Mouse (Mus musculus) limb, embryonic 14.5 days (tissue): ENCODE measurements around the gene Lifr. TPM values are rescaled to one million over a fixed set of nuclear protein-coding genes. Genes with fewer than 3 reads are reported as not detected.

Experiments
- ATAC-seq: fragments of 200-750 bp; cut with Nextera tagmentation; 2 replicates; pipeline ENCODE4 v1.8.0; 2017; ENCODE audit warnings: low read depth, moderate number of reproducible peaks, moderate TSS enrichment; ENCODE audit not compliant: low FRiP score
- DNase-seq: peaks from one replicate; pipeline ENCODE4 v3.0.0-alpha.2; 2015; ENCODE audit warnings: low spot score
- H3K27ac ChIP-seq: fragments of 300-500 bp; sonication (generic); replicated peaks from 2 replicates; pipeline ENCODE4 v1.5.1; 2014; ENCODE audit warnings: low read depth, mild to moderate bottlenecking, low read length, moderate library complexity, mixed read lengths
- H3K27me3 ChIP-seq: fragments of 300-500 bp; sonication (generic); 2 replicates; pipeline ENCODE4 v1.6.1; 2014; ENCODE audit warnings: low read length, mixed read lengths; ENCODE audit not compliant: control insufficient read depth, insufficient read depth
- H3K36me3 ChIP-seq: fragments of 300-500 bp; sonication (generic); 2 replicates; pipeline ENCODE4 v1.6.1; 2014; ENCODE audit warnings: mild to moderate bottlenecking, low read length, moderate library complexity, mixed read lengths; ENCODE audit not compliant: control insufficient read depth, insufficient read depth
- H3K4me1 ChIP-seq: fragments of 300-500 bp; sonication (generic); 2 replicates; pipeline ENCODE4 v1.6.1; 2014; ENCODE audit warnings: antibody characterized with exemption, low read length, mixed read lengths; ENCODE audit not compliant: control insufficient read depth, insufficient read depth
- H3K4me2 ChIP-seq: fragments of 300-500 bp; sonication (generic); replicated peaks from 2 replicates; pipeline ENCODE4 v1.6.1; 2014; ENCODE audit warnings: low read depth, mild to moderate bottlenecking, low read length, moderate library complexity; ENCODE audit not compliant: severe bottlenecking
- H3K4me3 ChIP-seq: fragments of 300-500 bp; sonication (generic); replicated peaks from 2 replicates; pipeline ENCODE4 v1.5.1; 2014; ENCODE audit warnings: low read length
- H3K9ac ChIP-seq: fragments of 300-500 bp; sonication (generic); 2 replicates; pipeline ENCODE4 v1.6.1; 2014; ENCODE audit warnings: mild to moderate bottlenecking, low read depth, low read length, moderate library complexity; ENCODE audit not compliant: severe bottlenecking
- H3K9me3 ChIP-seq: fragments of 300-500 bp; sonication (generic); 2 replicates; pipeline ENCODE4 v1.6.1; 2016; ENCODE audit warnings: low read length; ENCODE audit not compliant: control insufficient read depth
- POLR2A ChIP-seq: fragments of 200-500 bp; IDR thresholded peaks from 2 replicates; pipeline ENCODE4 v1.8.0; 2012; ENCODE audit warnings: inconsistent platforms, mild to moderate bottlenecking, moderate library complexity, borderline replicate concordance; ENCODE audit not compliant: insufficient read depth, insufficient read length; ENCODE audit errors: extremely low read depth
- WGBS: fragments of 180-500 bp; shearing (Covaris S2); extraction: QIAGEN DNeasy Blood & Tissue Kit; methylation state at CpG from one replicate; pipeline ENCODE4 v1.1.7; 2014; 5-methylcytosine and 5-hydroxymethylcytosine counted together
- polyA plus RNA-seq, 2 experiments: library from polyadenylated mRNA; depleted of rRNA in 1 of 2; stranded (reverse) in 1 of 2; unstranded in 1 of 2; fragments of >200 nt; fragmentation: Nextera tagmentation in 1 of 2; extraction: Ambion mirVana in 1 of 2; gene quantifications; 2 replicates each; pipeline versions ENCODE4 v1.2.1 to v1.2.3; 2012 to 2014

Gene Lifr
- 8.9 and 15.7 TPM in 2 replicates for polyA plus RNA-seq (2012; rRNA removed)
- polyA plus RNA-seq (2014; fragmentation: Nextera tagmentation; extraction: Ambion mirVana), result 25.2 and 26.7 TPM in 2 replicates

DNA sequence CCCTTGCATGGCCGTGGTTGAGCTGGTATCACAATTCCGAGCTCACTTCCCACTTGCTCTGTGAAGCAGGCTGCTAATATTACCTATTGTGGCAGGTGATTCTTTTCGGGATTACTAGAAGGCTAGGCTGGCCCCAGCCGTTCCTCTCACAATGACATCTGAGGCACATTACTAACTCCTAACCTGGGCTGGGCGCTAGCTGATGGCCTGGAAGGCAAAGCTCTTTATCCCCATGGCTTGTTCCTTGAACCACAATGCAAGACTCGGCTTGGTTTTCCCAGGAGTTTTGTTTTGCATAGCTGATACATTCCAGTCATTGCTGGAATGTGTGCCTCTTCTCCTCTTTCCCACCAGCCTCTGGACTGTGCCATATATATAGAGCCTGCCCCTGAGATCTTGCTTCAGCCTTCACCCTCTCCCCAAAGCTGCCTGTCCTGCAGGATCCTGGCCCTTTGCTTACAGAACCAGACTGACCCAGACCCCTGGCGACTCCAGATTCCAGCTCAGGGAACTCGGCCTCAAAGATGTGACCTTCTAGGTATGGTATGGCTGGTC lies at the start of gene Lifr:
Lifr (plus strand) TSS at position 404 of the 555 bp plus-strand sequence.
- H3K9me3 ChIP-seq, result no peaks in the 10 kb centered on the region
- 68% methylated on average over 8 of the region's 8 CpGs for WGBS
- peak; percentile 68; the same call in 1 of the 2 replicates for ATAC-seq
- H3K4me3 ChIP-seq, result no peak within 1 kb of the TSS
- H3K9ac ChIP-seq, result no peak within 1 kb of the TSS
- no peak within 1 kb of the TSS for H3K27ac ChIP-seq
- no peaks in the 10 kb centered on the region for H3K36me3 ChIP-seq
- no peak for TF ChIP-seq POLR2A
- H3K4me2 ChIP-seq, result no peak within 1 kb of the TSS
- DNase-seq, result peak; percentile 28
- peaks cover 7% of the 10 kb centered on the region; the same call in 1 of the 2 replicates for H3K4me1 ChIP-seq
- H3K27me3 ChIP-seq, result no peaks in the 10 kb centered on the region

DNA sequence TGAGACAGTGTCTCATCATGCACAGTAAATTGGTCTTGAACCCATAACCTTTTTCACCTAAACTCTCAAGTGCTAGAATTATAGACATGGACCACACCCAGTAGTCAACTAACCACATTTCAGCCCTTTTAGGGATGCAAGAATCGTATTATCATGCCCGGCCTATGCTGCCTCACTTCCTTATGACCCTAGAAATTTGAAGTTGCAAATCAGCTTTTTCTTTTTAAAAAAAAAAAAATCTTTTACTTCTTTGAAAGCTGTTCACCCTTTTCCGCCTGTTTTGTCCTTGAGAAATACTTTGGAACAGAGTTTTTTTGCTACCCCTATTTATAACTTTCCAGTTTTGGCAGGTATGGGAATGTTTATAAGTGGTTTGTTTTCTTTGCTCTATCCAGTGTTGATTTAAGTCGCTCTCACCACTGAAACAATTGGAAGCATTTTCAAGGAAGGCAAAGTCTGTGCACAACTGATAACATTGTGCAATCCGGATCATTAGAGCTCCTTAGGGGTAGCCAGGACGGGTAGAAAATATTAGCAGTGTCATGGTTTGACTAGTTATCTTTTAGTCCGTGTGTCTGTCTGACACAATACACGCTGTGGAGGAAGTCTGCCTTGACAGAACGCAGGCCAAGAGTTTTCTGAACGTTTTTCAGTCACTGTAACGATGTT lies 46.2 kb upstream of the Lifr start:
- no peak overlapping the region for H3K4me3 ChIP-seq
- H3K27ac ChIP-seq, result no peak overlapping the region
- ATAC-seq (no peak), DNase-seq (no peak)
- H3K4me2 ChIP-seq, result no peak overlapping the region
- H3K27me3 ChIP-seq, result no peaks in the 10 kb centered on the region
- WGBS, result 74% methylated on average over 11 of the region's 11 CpGs
- no peak for TF ChIP-seq POLR2A
- no peaks in the 10 kb centered on the region for H3K4me1 ChIP-seq
- H3K36me3 ChIP-seq, result no peaks in the 10 kb centered on the region
- no peak overlapping the region for H3K9ac ChIP-seq
- H3K9me3 ChIP-seq, result no peaks in the 10 kb centered on the region

- Histone ChIP-seq H3K9me3 (no peaks in the 10 kb centered on the region), H3K27me3 (no peaks in the 10 kb centered on the region), H3K36me3 (no peaks in the 10 kb centered on the region), H3K4me1 (no peaks in the 10 kb centered on the region), H3K9ac (no peak overlapping the region), H3K4me2 (no peak overlapping the region), H3K27ac (no peak overlapping the region), H3K4me3 (no peak overlapping the region)
- no peak for TF ChIP-seq POLR2A
- no peak for DNase-seq
- 84% methylated on average over 4 of the region's 4 CpGs for WGBS
- no peak for ATAC-seq
These were observed 45.4 kb upstream of the Lifr start for GRCm38 (mm10) chr15:7045056-7045455.

DNA sequence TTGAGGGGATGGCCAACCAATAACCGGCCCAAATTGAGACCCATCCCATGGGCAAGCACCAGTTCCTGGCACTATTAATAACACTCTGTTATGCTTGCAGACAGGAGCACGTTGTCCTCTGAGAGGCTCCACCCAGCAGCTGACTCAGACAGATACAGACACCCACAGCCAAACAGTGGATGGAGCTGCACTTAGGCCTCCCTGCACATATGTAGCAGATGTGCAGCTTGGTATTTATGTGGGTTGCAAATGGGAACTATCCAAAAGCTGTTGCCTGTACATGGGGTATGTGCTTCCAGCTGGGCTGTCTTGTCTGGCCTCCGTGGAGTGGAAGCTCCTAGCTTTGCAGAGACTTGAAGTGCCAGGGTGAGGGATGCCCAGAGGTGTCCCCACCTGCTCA lies 42.5 kb upstream of the Lifr start:
- 69% methylated on average over 3 of the region's 3 CpGs for WGBS

DNA sequence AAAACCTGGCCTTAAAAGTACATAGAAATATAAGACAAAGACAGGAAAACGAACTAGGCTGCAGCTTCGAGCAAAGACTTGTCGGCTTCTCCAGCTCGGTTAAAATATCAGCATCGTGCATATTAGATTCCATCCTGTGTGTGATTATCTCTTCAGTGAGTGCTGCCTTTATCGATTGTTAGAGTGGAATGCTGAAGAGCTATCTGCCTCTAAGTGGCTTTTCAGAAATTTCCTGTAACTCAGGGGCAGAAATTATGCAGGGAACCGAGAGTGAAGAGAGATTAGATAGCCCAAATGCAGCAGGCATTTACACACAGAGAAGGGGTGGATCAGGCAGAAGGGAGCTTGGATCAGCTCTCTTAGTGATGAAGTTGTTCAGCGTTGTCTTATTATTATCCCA lies 41.5 kb upstream of the Lifr start:
- no peak overlapping the region for H3K27ac ChIP-seq
- no peaks in the 10 kb centered on the region for H3K27me3 ChIP-seq
- no peak overlapping the region for H3K9ac ChIP-seq
- DNase-seq (no peak), ATAC-seq (no peak)
- 77% methylated on average over 8 of the region's 8 CpGs for WGBS
- H3K9me3 ChIP-seq, result no peaks in the 10 kb centered on the region
- H3K4me1 ChIP-seq, result no peaks in the 10 kb centered on the region
- no peak overlapping the region for H3K4me2 ChIP-seq
- H3K4me3 ChIP-seq, result no peak overlapping the region
- no peaks in the 10 kb centered on the region for H3K36me3 ChIP-seq
- TF ChIP-seq POLR2A, result no peak

More for the DNA sequence above, 42.5 kb upstream of the Lifr start:
- no peak for TF ChIP-seq POLR2A
- no peaks in the 10 kb centered on the region for H3K9me3 ChIP-seq
- DNase-seq, result no peak
- H3K4me1 ChIP-seq, result no peaks in the 10 kb centered on the region
- H3K4me3 ChIP-seq, result no peak overlapping the region
- H3K27me3 ChIP-seq, result no peaks in the 10 kb centered on the region
- H3K9ac ChIP-seq, result no peak overlapping the region
- no peaks in the 10 kb centered on the region for H3K36me3 ChIP-seq
- no peak overlapping the region for H3K4me2 ChIP-seq
- ATAC-seq, result no peak
- H3K27ac ChIP-seq, result no peak overlapping the region
